Mouse (Mus musculus) liver, embryonic 11.5 days (tissue): ENCODE results near the gene Ppp2r2c. TPM values are rescaled to one million over a fixed set of nuclear protein-coding genes. Genes with fewer than 3 reads are reported as not detected.
A peak's percentile ranks its signal among the peaks of the same experiment; 100 is the strongest.

ENCODE experiments used
- ATAC-seq: fragments of 200-750 bp; cut with Nextera tagmentation; replicated peaks from 2 replicates; pipeline ENCODE4 v1.8.0; 2017; ENCODE audit warnings: moderate number of reproducible peaks, mild to moderate bottlenecking, moderate TSS enrichment, moderate library complexity; ENCODE audit not compliant: low FRiP score
- DNase-seq: peaks from one replicate; pipeline ENCODE4 v3.0.0-alpha.2; 2017; ENCODE audit warnings: low spot score
- H3K27ac ChIP-seq: fragments of 300-500 bp; sonication (generic); 2 replicates; pipeline ENCODE4 v1.5.1; 2014; ENCODE audit warnings: mild to moderate bottlenecking, low read depth, low read length, control low read depth
- H3K27me3 ChIP-seq: fragments of 300-500 bp; sonication (generic); replicated peaks from 2 replicates; pipeline ENCODE4 v1.6.1; 2014; ENCODE audit warnings: low read length, mixed read lengths; ENCODE audit not compliant: control insufficient read depth, insufficient read depth
- H3K36me3 ChIP-seq: fragments of 300-500 bp; sonication (generic); 2 replicates; pipeline ENCODE4 v1.6.1; 2014; ENCODE audit warnings: mild to moderate bottlenecking, low read length, moderate library complexity, mixed read lengths; ENCODE audit not compliant: control insufficient read depth, insufficient read depth
- H3K4me1 ChIP-seq: fragments of 300-500 bp; sonication (generic); replicated peaks from 2 replicates; pipeline ENCODE4 v1.6.1; 2014; ENCODE audit warnings: low read length, mixed read lengths; ENCODE audit not compliant: control insufficient read depth, insufficient read depth
- H3K4me2 ChIP-seq: fragments of 300-500 bp; sonication (generic); 2 replicates; pipeline ENCODE4 v1.6.1; 2014; ENCODE audit warnings: mild to moderate bottlenecking, control low read depth, moderate library complexity
- H3K4me3 ChIP-seq: fragments of 300-500 bp; sonication (generic); 2 replicates; pipeline ENCODE4 v1.5.1; 2014; ENCODE audit warnings: low read depth, low read length, control low read depth
- H3K9ac ChIP-seq: fragments of 300-500 bp; sonication (generic); 2 replicates; pipeline ENCODE4 v1.6.1; 2014; ENCODE audit warnings: low read depth, low read length, control low read depth
- H3K9me3 ChIP-seq: fragments of 300-500 bp; sonication (generic); 2 replicates; pipeline ENCODE4 v1.6.1; 2016; ENCODE audit warnings: low read length, inconsistent platforms, mixed read lengths; ENCODE audit not compliant: control insufficient read depth
- WGBS: fragments of 180-500 bp; shearing (Covaris S2); extraction: QIAGEN DNeasy Blood & Tissue Kit; methylation state at CpG from one replicate; pipeline ENCODE4 v1.1.7; 2014; 5-methylcytosine and 5-hydroxymethylcytosine counted together
- polyA plus RNA-seq: library from polyadenylated mRNA; unstranded; fragments of >200 nt; fragmentation: Nextera tagmentation; extraction: Ambion mirVana; gene quantifications from 2 replicates; pipeline ENCODE4 v1.2.1, GENCODE M21; 2014

Ppp2r2c gene
- polyA plus RNA-seq = 0.30 and 0.33 TPM in 2 replicates

- Histone ChIP-seq H3K27ac (no peak within 1 kb of the TSS), H3K4me1 (no peaks in the 10 kb centered on the region; the same call in 1 of the 2 replicates), H3K9me3 (no peaks in the 10 kb centered on the region), H3K4me3 (peak within 1 kb of the TSS; percentile 41), H3K9ac (no peak within 1 kb of the TSS), H3K4me2 (peak within 1 kb of the TSS; percentile 61), H3K36me3 (no peaks in the 10 kb centered on the region), H3K27me3 (peaks cover 69% of the 10 kb centered on the region)
- no peak for DNase-seq
- WGBS = 1% methylated on average over 91 of the region's 108 CpGs
- no peak for ATAC-seq
Measured at GRCm38 (mm10) chr5:36868266-36869090, at the start of gene Ppp2r2c. Gene Ppp2r2c (plus strand): TSS chr5:36868513.

GRCm38 (mm10) chr5:36819742-36820141, 48.6 kb upstream of the Ppp2r2c start:
- Histone ChIP-seq H3K4me2 (no peak overlapping the region), H3K9me3 (no peaks in the 10 kb centered on the region), H3K9ac (no peak overlapping the region), H3K27me3 (no peaks in the 10 kb centered on the region), H3K4me1 (no peaks in the 10 kb centered on the region), H3K27ac (no peak overlapping the region), H3K36me3 (no peaks in the 10 kb centered on the region; the same call in none of the 2 replicates), H3K4me3 (no peak overlapping the region)
- 91% methylated on average over 5 of the region's 5 CpGs for WGBS
- DNase-seq = no peak
- no peak for ATAC-seq

- Histone ChIP-seq H3K36me3 (no peaks in the 10 kb centered on the region; the same call in none of the 2 replicates), H3K27me3 (no peaks in the 10 kb centered on the region), H3K4me1 (no peaks in the 10 kb centered on the region), H3K9ac (no peak overlapping the region), H3K4me3 (no peak overlapping the region), H3K4me2 (no peak overlapping the region), H3K27ac (no peak overlapping the region), H3K9me3 (no peaks in the 10 kb centered on the region)
- DNase-seq = peak; percentile 47
- 54% methylated on average over 6 of the region's 6 CpGs for WGBS
- ATAC-seq = 0 out of 2 replicates have a peak, but pooled peaks have one; percentile 21
Measured at GRCm38 (mm10) chr5:36820142-36820541, 48.2 kb upstream of the Ppp2r2c start.

- 93% methylated on average over 4 of the region's 4 CpGs for WGBS
- H3K9ac ChIP-seq = no peak overlapping the region
- ATAC-seq = no peak
- H3K9me3 ChIP-seq = no peaks in the 10 kb centered on the region
- DNase-seq = no peak
- H3K4me3 ChIP-seq = no peak overlapping the region
- no peak overlapping the region for H3K27ac ChIP-seq
- H3K4me2 ChIP-seq = no peak overlapping the region
- H3K36me3 ChIP-seq = no peaks in the 10 kb centered on the region; the same call in none of the 2 replicates
- no peaks in the 10 kb centered on the region for H3K4me1 ChIP-seq
- no peaks in the 10 kb centered on the region for H3K27me3 ChIP-seq
Measured at GRCm38 (mm10) chr5:36822907-36823306, 45.4 kb upstream of the Ppp2r2c start.

GRCm38 (mm10) chr5:36829098-36829497, 39.2 kb upstream of the Ppp2r2c start:
- no peaks in the 10 kb centered on the region for H3K27me3 ChIP-seq
- H3K4me2 ChIP-seq = peak overlapping the region; percentile 93; the same call in 1 of the 2 replicates
- peaks cover 10% of the 10 kb centered on the region; the same call in 1 of the 2 replicates for H3K4me1 ChIP-seq
- H3K9ac ChIP-seq = no peak overlapping the region
- whole genome bisulfite sequencing = 69% methylated on average over 4 of the region's 4 CpGs
- no peaks in the 10 kb centered on the region; the same call in 1 of the 2 replicates for H3K36me3 ChIP-seq
- no peak overlapping the region for H3K4me3 ChIP-seq
- ATAC-seq (0 out of 2 replicates have a peak, but pooled peaks have one; percentile 4), DNase-seq (no peak)
- H3K27ac ChIP-seq = no peak overlapping the region
- H3K9me3 ChIP-seq = no peaks in the 10 kb centered on the region

GRCm38 (mm10) chr5:36829913-36830879, 38.1 kb upstream of the Ppp2r2c start, which contains the start of gene Man2b2:
Gene Man2b2 (minus strand): TSS chr5:36830653.
- Histone ChIP-seq H3K4me3 (peak within 1 kb of the TSS; percentile 75), H3K27ac (no peak within 1 kb of the TSS)
- WGBS = 2% methylated on average over 46 of the region's 46 CpGs

GRCm38 (mm10) chr5:36831272-36831671, 37.0 kb upstream of the Ppp2r2c start:
- H3K27me3 ChIP-seq = no peaks in the 10 kb centered on the region
- H3K4me1 ChIP-seq = peaks cover 10% of the 10 kb centered on the region; the same call in 1 of the 2 replicates
- no peak overlapping the region for H3K4me3 ChIP-seq
- WGBS = 51% methylated on average over 7 of the region's 7 CpGs
- no peaks in the 10 kb centered on the region for H3K36me3 ChIP-seq
- H3K9ac ChIP-seq = no peak overlapping the region
- DNase-seq (no peak), ATAC-seq (no peak)
- H3K4me2 ChIP-seq = peak overlapping the region; percentile 93
- H3K9me3 ChIP-seq = no peaks in the 10 kb centered on the region
- H3K27ac ChIP-seq = no peak overlapping the region

More at GRCm38 (mm10) chr5:36829913-36830879, 38.1 kb upstream of the Ppp2r2c start, which contains the start of gene Man2b2:
- Histone ChIP-seq H3K27me3 (no peaks in the 10 kb centered on the region), H3K9me3 (no peaks in the 10 kb centered on the region), H3K4me2 (peak within 1 kb of the TSS; percentile 93), H3K4me1 (peaks cover 10% of the 10 kb centered on the region; the same call in 1 of the 2 replicates), H3K36me3 (no peaks in the 10 kb centered on the region), H3K9ac (peak within 1 kb of the TSS; percentile 90)
- DNase-seq (peak; percentile 93), ATAC-seq (peak; percentile 91)

GRCm38 (mm10) chr5:36835933-36836332, 32.4 kb upstream of the Ppp2r2c start:
- Histone ChIP-seq H3K4me2 (no peak overlapping the region), H3K4me3 (no peak overlapping the region), H3K36me3 (no peaks in the 10 kb centered on the region), H3K27me3 (no peaks in the 10 kb centered on the region), H3K9ac (no peak overlapping the region), H3K27ac (no peak overlapping the region), H3K4me1 (no peaks in the 10 kb centered on the region; the same call in 1 of the 2 replicates), H3K9me3 (no peaks in the 10 kb centered on the region)
- under 1% methylated on average over 6 of the region's 6 CpGs for WGBS
- DNase-seq = peak; percentile 58
- ATAC-seq = no peak
